Mouse (Mus musculus) embryonic facial prominence, embryonic 13.5 days (tissue): ENCODE data around the gene Nol6. TPM values are rescaled to one million over a fixed set of nuclear protein-coding genes. Genes with fewer than 3 reads are reported as not detected.

Experiments
- ATAC-seq: fragments of 200-750 bp; cut with Nextera tagmentation; 2 replicates; pipeline ENCODE4 v1.8.0; 2017; ENCODE audit warnings: low read depth; ENCODE audit not compliant: insufficient number of reproducible peaks, insufficient read depth, low FRiP score, low TSS enrichment
- H3K27ac ChIP-seq: fragments of 300-500 bp; sonication (generic); 2 replicates; pipeline ENCODE4 v1.5.1; 2015; ENCODE audit warnings: moderate library complexity, mild to moderate bottlenecking, inconsistent platforms
- H3K27me3 ChIP-seq: fragments of 300-500 bp; sonication (generic); 2 replicates; pipeline ENCODE4 v1.6.1; 2015; ENCODE audit warnings: mild to moderate bottlenecking, inconsistent platforms
- H3K36me3 ChIP-seq: fragments of 300-500 bp; sonication (generic); 2 replicates; pipeline ENCODE4 v1.6.1; 2015; ENCODE audit warnings: mild to moderate bottlenecking, inconsistent platforms
- H3K4me1 ChIP-seq: fragments of 300-500 bp; sonication (generic); 2 replicates; pipeline ENCODE4 v1.6.1; 2015; ENCODE audit warnings: inconsistent platforms
- H3K4me2 ChIP-seq: fragments of 300-500 bp; sonication (generic); 2 replicates; pipeline ENCODE4 v1.6.1; 2015; ENCODE audit warnings: moderate library complexity, mild to moderate bottlenecking, inconsistent platforms
- H3K4me3 ChIP-seq: fragments of 300-500 bp; sonication (generic); 2 replicates; pipeline ENCODE4 v1.5.1; 2015; ENCODE audit warnings: mild to moderate bottlenecking, inconsistent platforms
- H3K9ac ChIP-seq: fragments of 300-500 bp; sonication (generic); 2 replicates; pipeline ENCODE4 v1.6.1; 2015; ENCODE audit warnings: mild to moderate bottlenecking, inconsistent platforms
- H3K9me3 ChIP-seq: fragments of 300-500 bp; sonication (generic); 2 replicates; pipeline ENCODE4 v1.6.1; 2016; ENCODE audit warnings: inconsistent platforms
- WGBS: fragments of 180-500 bp; shearing (Covaris S2); methylation state at CpG from one replicate; pipeline ENCODE4 v1.1.7; 2015; ENCODE audit warnings: mixed read lengths; 5-methylcytosine and 5-hydroxymethylcytosine counted together
- polyA plus RNA-seq: library from polyadenylated mRNA; unstranded; fragments of >200 nt; fragmentation: Nextera tagmentation; extraction: Ambion mirVana; gene quantifications from 2 replicates; pipeline ENCODE4 v1.2.1, GENCODE M21; 2015

Nol6 gene
- 25.3 and 27.9 TPM in 2 replicates for polyA plus RNA-seq

DNA sequence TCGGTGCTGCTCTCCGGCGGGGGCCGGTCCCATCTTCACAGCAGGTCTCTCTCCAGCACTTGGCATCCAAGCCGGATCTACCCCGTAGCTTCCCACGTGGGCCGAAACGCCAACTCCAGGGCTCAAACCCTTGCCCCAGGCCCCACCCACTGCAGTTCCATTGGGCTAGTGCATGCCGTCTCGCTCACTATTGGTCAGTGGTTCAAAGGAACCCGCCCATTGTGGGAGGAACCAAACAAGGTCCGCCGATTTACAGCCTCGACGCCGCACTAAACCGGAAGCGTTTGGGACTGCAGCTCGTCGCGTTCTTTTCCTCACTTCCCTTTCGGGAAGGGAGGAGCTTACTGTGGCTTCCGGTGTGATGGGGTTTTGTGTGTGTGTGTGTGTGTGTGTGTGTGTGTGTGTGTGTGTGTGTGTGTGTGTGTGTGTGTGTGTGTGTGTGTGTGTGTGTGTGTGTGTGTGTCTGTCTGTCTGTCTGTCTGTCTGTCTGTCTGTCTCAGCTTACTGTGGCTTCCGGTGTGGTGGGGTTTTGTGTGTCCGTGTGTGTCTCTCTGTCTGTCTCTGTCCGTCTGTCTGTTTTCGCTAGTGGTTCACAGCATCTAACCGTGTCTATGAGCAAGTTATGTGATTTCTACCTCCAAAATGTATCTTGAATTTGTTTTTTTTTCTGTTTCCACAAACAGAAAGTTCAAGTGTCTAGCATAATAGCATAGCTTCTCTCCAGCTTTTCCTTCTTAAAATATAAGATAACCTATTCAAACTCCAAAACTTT lies at the start of gene Nol6:
Gene Nol6 (minus strand): TSS at position 276 of the 772 bp plus-strand sequence.
- Histone ChIP-seq H3K4me1 (peaks cover 6% of the 10 kb centered on the region), H3K4me2 (peak within 1 kb of the TSS; percentile 82), H3K36me3 (peaks cover 31% of the 10 kb centered on the region), H3K4me3 (peak within 1 kb of the TSS; percentile 61), H3K27ac (no peak within 1 kb of the TSS), H3K9ac (peak within 1 kb of the TSS; percentile 76), H3K27me3 (no peaks in the 10 kb centered on the region), H3K9me3 (no peaks in the 10 kb centered on the region)
- WGBS = 3% methylated on average over 29 of the region's 29 CpGs
- peak; percentile 99 for ATAC-seq

- Histone ChIP-seq H3K9ac (no peak overlapping the region), H3K4me2 (no peak overlapping the region), H3K9me3 (no peaks in the 10 kb centered on the region), H3K27ac (no peak overlapping the region), H3K4me1 (no peaks in the 10 kb centered on the region), H3K27me3 (no peaks in the 10 kb centered on the region), H3K4me3 (no peak overlapping the region), H3K36me3 (peaks cover 34% of the 10 kb centered on the region)
- 74% methylated on average over 2 of the region's 2 CpGs for WGBS
- no peak for ATAC-seq
These were observed 46.7 kb upstream of the Nol6 start for GRCm38 (mm10) chr4:41170970-41171369.

DNA sequence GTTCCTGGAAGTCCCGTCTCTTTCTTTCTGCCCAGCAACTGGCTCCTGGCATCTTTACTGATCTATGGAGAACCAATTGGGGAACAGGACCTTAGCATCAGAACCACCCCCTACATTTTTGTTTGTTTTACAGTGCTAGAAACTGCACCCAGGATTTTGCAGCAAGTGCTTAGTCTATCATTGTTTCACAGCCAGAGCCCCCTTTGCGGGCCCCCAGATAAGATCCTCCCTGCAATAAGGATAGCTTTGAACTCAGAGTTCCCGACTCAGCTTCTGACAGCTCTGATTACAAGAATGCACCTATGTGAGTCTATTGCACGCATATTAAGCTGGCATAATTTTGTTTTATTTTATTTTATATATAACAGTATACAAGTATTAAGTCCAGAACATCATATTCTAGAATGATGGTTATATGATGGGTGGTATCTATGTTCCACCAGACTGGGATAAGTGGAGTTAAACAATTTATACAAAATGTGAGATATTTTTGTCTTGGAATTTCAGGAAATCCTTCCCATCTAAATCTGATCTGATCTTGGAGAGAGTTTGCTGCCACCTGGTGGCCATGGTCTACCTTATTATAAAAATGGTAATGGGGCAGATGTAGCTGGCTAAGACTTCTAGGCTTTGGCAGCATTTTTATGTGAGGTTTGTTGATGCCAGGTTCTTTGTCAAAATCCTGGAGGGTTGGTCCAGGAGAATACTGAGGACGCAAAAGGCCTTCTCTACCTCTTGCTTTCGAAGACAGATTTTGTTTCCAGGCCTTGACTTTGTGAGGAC lies 41.6 kb upstream of the Nol6 start:
- Histone ChIP-seq H3K36me3 (peaks cover 18% of the 10 kb centered on the region), H3K4me2 (no peak overlapping the region), H3K27ac (peak overlapping the region; percentile 35; the same call in 1 of the 2 replicates), H3K9ac (no peak overlapping the region), H3K4me1 (peaks cover 4% of the 10 kb centered on the region; the same call in 1 of the 2 replicates), H3K9me3 (no peaks in the 10 kb centered on the region), H3K4me3 (no peak overlapping the region), H3K27me3 (no peaks in the 10 kb centered on the region)
- WGBS = 69% methylated on average over 6 of the region's 6 CpGs
- no peak for ATAC-seq

DNA sequence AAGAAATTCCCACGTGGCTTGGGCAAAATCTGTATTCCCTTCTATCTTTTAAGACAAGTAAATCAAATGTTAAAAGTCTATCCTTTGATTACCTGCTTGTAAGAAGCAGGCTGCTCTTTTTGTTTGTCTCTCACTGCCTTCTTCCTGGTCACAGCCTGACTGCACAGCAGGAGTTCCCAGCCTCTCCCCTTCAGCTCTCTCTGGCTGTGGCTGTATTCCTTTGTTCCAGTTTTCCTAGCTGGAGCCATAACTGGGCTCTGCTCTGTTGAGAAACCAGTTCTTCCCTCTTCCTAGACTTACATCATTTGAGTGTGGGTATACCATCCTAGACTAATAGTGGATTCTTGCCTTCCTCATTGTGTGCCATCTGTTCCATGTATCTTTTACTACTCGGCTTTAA lies 40.7 kb upstream of the Nol6 start:
- 0 out of 2 replicates have a peak overlapping the region, but pooled peaks have one; percentile 35 for H3K27ac ChIP-seq
- no peak for ATAC-seq

DNA sequence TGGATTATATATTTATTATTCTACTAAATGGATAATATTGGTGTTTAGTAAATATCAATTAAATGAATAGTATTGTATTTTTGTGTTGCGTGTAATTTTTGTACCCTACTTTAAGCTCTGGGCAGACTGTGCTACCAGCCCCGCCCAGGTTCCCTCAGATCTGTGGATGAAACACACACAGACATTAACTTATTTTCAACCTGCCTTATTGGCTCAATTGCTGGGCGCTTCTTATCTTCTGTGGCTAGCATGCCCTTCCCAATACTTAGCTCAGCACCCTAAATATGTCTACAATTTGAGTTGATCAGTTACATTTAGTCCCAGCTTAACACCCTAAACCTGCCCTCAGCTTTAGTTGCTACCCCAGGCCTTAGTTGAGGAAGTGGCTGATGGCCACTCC lies 37.0 kb upstream of the Nol6 start:
- H3K4me1 ChIP-seq = peaks cover 9% of the 10 kb centered on the region; the same call in 1 of the 2 replicates
- no peak overlapping the region for H3K4me2 ChIP-seq
- no peak overlapping the region for H3K9ac ChIP-seq
- 97% methylated on average over 3 of the region's 3 CpGs for WGBS
- H3K36me3 ChIP-seq = no peaks in the 10 kb centered on the region
- H3K27ac ChIP-seq = no peak overlapping the region
- no peak for ATAC-seq
- no peak overlapping the region for H3K4me3 ChIP-seq
- H3K27me3 ChIP-seq = no peaks in the 10 kb centered on the region
- no peaks in the 10 kb centered on the region for H3K9me3 ChIP-seq

More for the DNA sequence above, 40.7 kb upstream of the Nol6 start:
- Histone ChIP-seq H3K36me3 (peaks cover 16% of the 10 kb centered on the region), H3K4me3 (no peak overlapping the region), H3K27me3 (no peaks in the 10 kb centered on the region), H3K4me1 (peaks cover 4% of the 10 kb centered on the region; the same call in 1 of the 2 replicates), H3K9ac (peak overlapping the region; percentile 44; the same call in 1 of the 2 replicates), H3K9me3 (no peaks in the 10 kb centered on the region), H3K4me2 (no peak overlapping the region)
- 43% methylated on average over 2 of the region's 2 CpGs for WGBS

- Histone ChIP-seq H3K36me3 (no peaks in the 10 kb centered on the region), H3K9me3 (no peaks in the 10 kb centered on the region), H3K4me3 (no peak overlapping the region), H3K4me1 (peaks cover 4% of the 10 kb centered on the region; the same call in 1 of the 2 replicates), H3K27ac (no peak overlapping the region), H3K9ac (no peak overlapping the region), H3K4me2 (no peak overlapping the region), H3K27me3 (no peaks in the 10 kb centered on the region)
- ATAC-seq = no peak
- 89% methylated on average over 1 of the region's 1 CpGs for WGBS
These were observed 34.0 kb upstream of the Nol6 start for GRCm38 (mm10) chr4:41158251-41158650.

- Histone ChIP-seq H3K4me3 (no peak overlapping the region), H3K27ac (no peak overlapping the region), H3K9ac (no peak overlapping the region), H3K36me3 (no peaks in the 10 kb centered on the region), H3K9me3 (no peaks in the 10 kb centered on the region), H3K4me2 (no peak overlapping the region), H3K27me3 (no peaks in the 10 kb centered on the region), H3K4me1 (peaks cover 4% of the 10 kb centered on the region; the same call in 1 of the 2 replicates)
- 84% methylated on average over 9 of the region's 9 CpGs for WGBS
- ATAC-seq = no peak
These were observed 32.7 kb upstream of the Nol6 start for GRCm38 (mm10) chr4:41156961-41157360.

DNA sequence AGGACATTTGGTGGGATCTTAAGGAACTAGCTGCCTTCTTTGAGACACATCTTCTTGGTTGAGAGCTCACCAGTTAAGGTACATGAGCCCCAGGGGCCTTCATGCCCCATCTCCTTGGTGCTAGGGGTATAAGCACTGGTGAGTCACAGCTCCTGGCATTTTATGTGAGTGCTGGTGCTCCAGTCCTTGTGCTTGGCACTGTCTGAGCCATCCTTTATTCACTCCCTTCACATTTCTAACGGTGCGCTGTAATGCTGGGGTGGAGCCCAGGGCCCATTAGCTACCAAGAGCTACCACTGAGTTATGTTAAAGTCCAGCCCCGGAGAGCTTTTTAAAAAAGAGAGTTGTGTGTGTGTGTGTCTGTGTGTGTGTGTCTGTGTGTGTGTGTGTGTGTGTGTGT lies 28.9 kb upstream of the Nol6 start:
- no peak overlapping the region for H3K9ac ChIP-seq
- peaks cover 11% of the 10 kb centered on the region for H3K36me3 ChIP-seq
- no peaks in the 10 kb centered on the region for H3K27me3 ChIP-seq
- H3K4me1 ChIP-seq = peaks cover 4% of the 10 kb centered on the region; the same call in 1 of the 2 replicates
- ATAC-seq = no peak
- H3K9me3 ChIP-seq = no peaks in the 10 kb centered on the region
- no peak overlapping the region for H3K4me2 ChIP-seq
- H3K4me3 ChIP-seq = no peak overlapping the region
- 94% methylated on average over 3 of the region's 3 CpGs for WGBS
- no peak overlapping the region for H3K27ac ChIP-seq

- H3K4me1 ChIP-seq = no peaks in the 10 kb centered on the region
- no peak overlapping the region for H3K4me3 ChIP-seq
- H3K9me3 ChIP-seq = no peaks in the 10 kb centered on the region
- no peak overlapping the region for H3K4me2 ChIP-seq
- no peak overlapping the region for H3K27ac ChIP-seq
- WGBS = 92% methylated on average over 7 of the region's 7 CpGs
- peaks cover 14% of the 10 kb centered on the region for H3K36me3 ChIP-seq
- H3K9ac ChIP-seq = no peak overlapping the region
- no peak for ATAC-seq
- no peaks in the 10 kb centered on the region for H3K27me3 ChIP-seq
These were observed 26.9 kb upstream of the Nol6 start for GRCm38 (mm10) chr4:41151186-41151585.

GRCm38 (mm10) chr4:41149891-41150290 lies 25.6 kb upstream of the Nol6 start:
- Histone ChIP-seq H3K27ac (no peak overlapping the region), H3K9me3 (no peaks in the 10 kb centered on the region), H3K27me3 (no peaks in the 10 kb centered on the region), H3K36me3 (peaks cover 17% of the 10 kb centered on the region), H3K4me1 (no peaks in the 10 kb centered on the region), H3K9ac (no peak overlapping the region), H3K4me2 (no peak overlapping the region), H3K4me3 (no peak overlapping the region)
- no peak for ATAC-seq
- 91% methylated on average over 3 of the region's 3 CpGs for WGBS

- WGBS = 93% methylated on average over 2 of the region's 2 CpGs
- Histone ChIP-seq H3K4me1 (0 out of 2 replicates have a peak, but pooled peaks cover 3% of the 10 kb centered on the region), H3K4me3 (no peak overlapping the region), H3K27me3 (no peaks in the 10 kb centered on the region), H3K4me2 (no peak overlapping the region), H3K9ac (no peak overlapping the region), H3K36me3 (peaks cover 57% of the 10 kb centered on the region), H3K27ac (no peak overlapping the region), H3K9me3 (no peaks in the 10 kb centered on the region)
- no peak for ATAC-seq
These were observed 18.3 kb upstream of the Nol6 start for GRCm38 (mm10) chr4:41142601-41143000.
